8 mouse cellular contexts compared by ENCODE assay signal in genomic region chr1:180407171-180407671, GRCm38 (mm10).
DNase-seq lines count a peak whose midpoint lies in the region; TF ChIP-seq lines count a peak whose summit lies in the region.

No protein-coding gene starts in this region.

- no peaks in the 10 kb centered on the region for H3K9me3 ChIP-seq in heart, embryonic 10.5 days

- H3K27ac ChIP-seq in cerebellum, adult 2 months (ENCODE audit: insufficient read depth, low read length): no peak overlapping the region; the same call in 1 of the 2 replicates
- H3K27ac ChIP-seq in heart, embryonic 10.5 days: peak overlapping the region; percentile 75

- DNase-seq in right cerebral cortex, postnatal 14 days: peak; percentile 69
- DNase-seq in right cerebral cortex, adult 2 months (ENCODE audit: low spot score in 2 of 2): no peak
- peak; percentile 56 to 70 for DNase-seq in cerebellum, adult 2 months
- peak; percentile 90 for DNase-seq in heart, embryonic 10.5 days (ENCODE audit: low spot score)
- DNase-seq in kidney, adult 9 months: peak; percentile 89
- DNase-seq in lung, postnatal 10 days: peak; percentile 80
- DNase-seq in retina, embryonic 14.5 days (ENCODE audit: low spot score): peak; percentile 83
- peak; percentile 48 to 70 for DNase-seq in urinary bladder, postnatal 4 days (ENCODE audit: low spot score in 2 of 2)

- H3K4me1 ChIP-seq in cerebellum, adult 2 months (ENCODE audit: control insufficient read depth, insufficient read depth, low read length): peaks cover 3% of the 10 kb centered on the region
- H3K4me1 ChIP-seq in heart, embryonic 10.5 days: peaks cover 81% of the 10 kb centered on the region

- no peaks in the 10 kb centered on the region for H3K27me3 ChIP-seq in cerebellum, adult 2 months (ENCODE audit: control insufficient read depth, insufficient read depth, low read length)
- 0 out of 2 replicates have a peak, but pooled peaks cover 2% of the 10 kb centered on the region for H3K27me3 ChIP-seq in heart, embryonic 10.5 days (ENCODE audit: insufficient read depth, poor library complexity, severe bottlenecking)

- peak; percentile 76 for TF ChIP-seq CTCF in cerebellum, adult 2 months (IDR thresholded peaks at IDR 0.05; ENCODE audit: borderline replicate concordance, insufficient read depth, low read depth, low read length)

- 15% methylated on average over 16 of the region's 16 CpGs for WGBS in cerebellum, adult 2 months
- 15% methylated on average over 16 of the region's 16 CpGs for WGBS in heart, embryonic 10.5 days

- peak overlapping the region; percentile 45 for H3K4me3 ChIP-seq in cerebellum, adult 2 months (replicated peaks; ENCODE audit: insufficient read depth, low read depth, low read length)
- H3K4me3 ChIP-seq in heart, embryonic 10.5 days: peak overlapping the region; percentile 38

- no peaks in the 10 kb centered on the region for H3K36me3 ChIP-seq in heart, embryonic 10.5 days

- TF ChIP-seq POLR2A in cerebellum, adult 2 months (IDR thresholded peaks at IDR 0.05; ENCODE audit: borderline replicate concordance, insufficient read depth, low read length): no peak

Comparison
In these comparisons a context has a peak if more than half of its experiments do, and no peak if none do; other contexts are left out.
1. DNase-seq: peak in right cerebral cortex, postnatal 14 days (single experiment), cerebellum, adult 2 months (2 of 2), heart, embryonic 10.5 days (single experiment), kidney, adult 9 months (single experiment), lung, postnatal 10 days (single experiment), retina, embryonic 14.5 days (single experiment) and urinary bladder, postnatal 4 days (2 of 2); none in right cerebral cortex, adult 2 months (0 of 2).